Mouse (Mus musculus): ENCODE data around the gene Mblac1. TPM values are rescaled to one million over a fixed set of nuclear protein-coding genes. Genes with fewer than 3 reads are reported as not detected.
A peak's percentile ranks its signal among the peaks of the same experiment; 100 is the strongest.

The Mblac1 gene
- total RNA-seq (2015; ENCODE audit: low replicate concordance) (0.72 TPM in 1 of 2 replicates, not detected in the other), total RNA-seq (2017; ENCODE audit: low replicate concordance) (0.53 and 1.4 TPM in 2 replicates)

- peak; percentile 92 for ATAC-seq (replicated peaks; ENCODE audit: low FRiP score, poor library complexity, severe bottlenecking)
Observed at GRCm38 (mm10) chr5:138193771-138194727, at the start of gene Mblac1. TSS of gene Mblac1 (plus strand) at chr5:138194314.

GRCm38 (mm10) chr5:138154390-138154789, 39.7 kb upstream of the Mblac1 start:
- no peak for ATAC-seq (replicated peaks; ENCODE audit: low FRiP score, poor library complexity, severe bottlenecking)

GRCm38 (mm10) chr5:138155443-138155976, 38.6 kb upstream of the Mblac1 start, which contains the start of gene Zfp113:
TSS of gene Zfp113 (minus strand) at chr5:138155744.
- peak; percentile 95 for ATAC-seq (replicated peaks; ENCODE audit: low FRiP score, poor library complexity, severe bottlenecking)

- ATAC-seq (replicated peaks; ENCODE audit: low FRiP score, poor library complexity, severe bottlenecking), result no peak
Observed at GRCm38 (mm10) chr5:138160224-138160762, 33.8 kb upstream of the Mblac1 start.

- ATAC-seq (replicated peaks; ENCODE audit: low FRiP score, poor library complexity, severe bottlenecking), result peak; percentile 97
Observed at GRCm38 (mm10) chr5:138160842-138161665, 33.1 kb upstream of the Mblac1 start, which contains the start of gene Cops6. TSS of gene Cops6 (plus strand) at chr5:138161071.

- ATAC-seq (replicated peaks; ENCODE audit: low FRiP score, poor library complexity, severe bottlenecking), result no peak
Observed at GRCm38 (mm10) chr5:138163046-138163445, 31.1 kb upstream of the Mblac1 start.

GRCm38 (mm10) chr5:138163610-138164009, 30.5 kb upstream of the Mblac1 start:
- no peak for ATAC-seq (replicated peaks; ENCODE audit: low FRiP score, poor library complexity, severe bottlenecking)

GRCm38 (mm10) chr5:138165594-138165993, 28.5 kb upstream of the Mblac1 start:
- ATAC-seq (replicated peaks; ENCODE audit: low FRiP score, poor library complexity, severe bottlenecking), result no peak

GRCm38 (mm10) chr5:138170936-138171561, 23.1 kb upstream of the Mblac1 start:
- ATAC-seq (replicated peaks; ENCODE audit: low FRiP score, poor library complexity, severe bottlenecking), result peak; percentile 81

GRCm38 (mm10) chr5:138171695-138172491, 22.2 kb upstream of the Mblac1 start, which contains the start of the genes Ap4m1 and Mcm7:
TSS of gene Ap4m1 (plus strand) at chr5:138172002.
TSS of gene Mcm7 (minus strand) at chr5:138172422.
- ATAC-seq (replicated peaks; ENCODE audit: low FRiP score, poor library complexity, severe bottlenecking), result peak; percentile 85

GRCm38 (mm10) chr5:138173217-138173616, 20.9 kb upstream of the Mblac1 start:
- no peak for ATAC-seq (replicated peaks; ENCODE audit: low FRiP score, poor library complexity, severe bottlenecking)

GRCm38 (mm10) chr5:138186950-138187638, 7.0 kb upstream of the Mblac1 start, which contains the start of the genes Taf6 and Cnpy4:
TSS of gene Taf6 (minus strand) at chr5:138187451.
TSS of gene Cnpy4 (plus strand) at chr5:138187485.
- peak; percentile 86 for ATAC-seq (replicated peaks; ENCODE audit: low FRiP score, poor library complexity, severe bottlenecking)

- peak; percentile 86 for ATAC-seq (replicated peaks; ENCODE audit: low FRiP score, poor library complexity, severe bottlenecking)
Observed at GRCm38 (mm10) chr5:138187661-138188306, 6.3 kb upstream of the Mblac1 start.

GRCm38 (mm10) chr5:138194755-138195345, 736 bp downstream of the Mblac1 start:
- ATAC-seq (replicated peaks; ENCODE audit: low FRiP score, poor library complexity, severe bottlenecking), result peak; percentile 32; the same call in 1 of the 2 replicates

GRCm38 (mm10) chr5:138195463-138195862, 1.3 kb downstream of the Mblac1 start:
- ATAC-seq (replicated peaks; ENCODE audit: low FRiP score, poor library complexity, severe bottlenecking), result no peak

GRCm38 (mm10) chr5:138199576-138199975, 5.5 kb downstream of the Mblac1 start:
- ATAC-seq (replicated peaks; ENCODE audit: low FRiP score, poor library complexity, severe bottlenecking), result no peak

- no peak for ATAC-seq (replicated peaks; ENCODE audit: low FRiP score, poor library complexity, severe bottlenecking)
Observed at GRCm38 (mm10) chr5:138202086-138202485, 8.0 kb downstream of the Mblac1 start.
